Mouse (Mus musculus) T-helper 1 cell (primary cell): ENCODE results near the gene Tnni2.

Experiments
- in situ Hi-C: fragments of 300-600 bp; cut with MboI, MseI; formaldehyde crosslinking; loops from one replicate; pipeline ENCODE4 v1.15.1; 2025; ENCODE audit warnings: high pct_unique_total_duplicates

Gene Tnni2

DNA sequence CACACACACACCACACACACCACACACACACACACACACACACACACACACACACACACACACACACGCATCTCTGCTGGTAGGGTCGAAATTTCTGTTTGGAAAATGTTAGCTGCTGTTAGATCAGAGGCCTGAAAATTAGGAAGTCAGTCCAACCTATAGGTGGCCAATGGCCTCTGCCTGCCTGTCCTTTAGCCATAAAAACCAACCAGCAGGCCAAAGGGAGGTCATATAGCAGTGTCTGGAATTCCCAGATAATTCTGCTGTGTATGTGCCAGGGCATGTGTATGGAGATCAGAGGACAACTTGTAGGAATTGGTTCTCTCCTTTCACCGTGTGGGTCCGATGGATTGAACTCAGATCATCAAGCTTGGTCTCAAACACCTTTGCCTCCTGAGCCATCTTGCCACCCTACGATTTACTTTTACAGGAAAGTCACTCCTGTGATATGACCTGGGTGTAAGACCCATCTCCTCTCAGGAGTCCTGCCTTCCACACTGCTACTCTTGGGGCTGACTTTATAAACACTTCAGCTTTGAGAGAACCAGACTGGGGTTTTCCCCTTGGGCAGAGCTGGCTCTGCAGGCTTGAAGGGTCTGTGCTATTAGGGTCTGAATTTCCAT, 17.2 kb downstream of the Tnni2 start:
- in situ Hi-C loops: no loop called here

DNA sequence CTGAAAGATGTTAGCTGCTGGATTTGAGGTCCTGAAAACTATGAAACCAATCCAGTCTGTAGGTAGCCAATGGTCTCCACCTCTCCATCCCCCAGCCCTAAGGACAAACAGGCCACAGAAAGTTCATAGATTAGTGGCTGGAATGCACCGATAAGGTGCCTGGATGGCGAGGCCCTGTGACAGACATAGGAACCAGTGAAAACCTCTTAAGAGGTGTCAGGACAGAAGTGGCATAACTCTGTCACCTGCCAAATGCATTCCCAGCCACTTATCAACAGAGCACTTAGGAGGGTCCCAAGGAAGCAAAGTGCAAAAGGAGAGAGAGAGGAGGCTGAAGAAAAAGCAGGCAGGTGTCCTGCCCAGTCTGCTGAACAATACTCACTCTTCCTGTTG, 17.7 kb downstream of the Tnni2 start:
- in situ Hi-C loops: no loop called here

DNA sequence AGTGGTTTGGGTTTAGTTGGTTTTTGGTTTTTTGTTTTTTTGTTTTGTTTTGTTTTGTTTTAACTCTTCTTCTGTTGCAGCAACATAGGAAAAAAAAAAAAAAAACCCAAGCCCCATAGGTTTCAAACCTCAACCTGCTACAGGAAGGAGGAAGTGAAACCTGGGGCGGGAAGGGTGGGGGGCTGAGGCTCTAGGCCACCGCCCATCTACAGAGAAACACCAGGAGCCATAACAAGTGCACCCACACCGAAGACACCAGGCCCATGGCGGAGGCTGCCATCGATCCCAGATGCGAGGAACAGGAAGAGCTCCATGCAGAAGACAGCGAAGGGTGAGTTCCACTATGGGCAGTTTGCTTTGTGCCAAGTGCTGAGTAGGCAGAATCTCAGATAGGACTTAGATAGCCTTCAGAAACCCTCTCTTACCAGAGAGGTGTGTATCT, 19.0 kb downstream of the Tnni2 start, which contains the start of gene Lsp1:
Lsp1 (plus strand) TSS at position 174 of the 442 bp plus-strand sequence.
- in situ Hi-C loops: no loop called here

DNA sequence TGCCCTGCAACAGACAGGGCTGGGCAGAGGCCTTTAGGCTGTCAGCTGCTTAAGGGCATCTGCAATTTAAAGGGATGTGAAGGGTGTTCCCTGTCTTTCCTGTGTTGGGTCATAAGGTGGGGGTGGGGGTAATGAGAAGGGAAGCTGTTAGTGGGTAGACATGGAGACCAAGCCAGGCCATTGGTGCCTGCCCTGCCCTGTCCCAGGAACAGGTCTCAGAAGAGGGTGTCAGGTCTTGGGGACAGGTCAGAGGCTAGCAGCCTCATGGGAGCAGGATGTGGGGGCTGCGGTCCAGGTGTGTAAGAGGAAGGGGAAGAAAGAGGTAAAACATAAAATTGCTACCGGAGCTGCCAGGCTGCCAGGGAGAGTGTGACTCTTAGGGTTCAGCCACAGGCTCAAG, 19.8 kb downstream of the Tnni2 start:
- in situ Hi-C loops: no loop called here

DNA sequence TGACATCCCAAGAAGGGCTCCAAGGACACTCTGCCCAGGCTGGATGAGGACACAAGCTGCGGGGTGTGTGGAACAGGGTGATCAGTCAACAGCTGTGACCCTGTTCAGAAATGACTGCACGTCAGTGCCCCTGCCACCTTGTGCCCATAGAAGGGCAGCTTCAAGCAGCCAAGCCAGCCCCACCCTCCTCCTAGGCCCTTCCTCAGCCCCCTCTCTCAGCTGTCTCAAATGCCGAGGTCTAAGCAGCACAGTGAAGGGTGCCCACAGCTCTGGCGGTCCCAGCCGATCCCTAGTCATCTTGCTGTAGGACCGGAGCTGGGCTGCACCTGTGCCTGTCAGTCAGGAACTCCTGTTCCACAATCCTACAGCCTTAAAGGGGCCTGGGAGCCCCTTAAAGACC, 20.6 kb downstream of the Tnni2 start:
- in situ Hi-C loops: no loop called here

DNA sequence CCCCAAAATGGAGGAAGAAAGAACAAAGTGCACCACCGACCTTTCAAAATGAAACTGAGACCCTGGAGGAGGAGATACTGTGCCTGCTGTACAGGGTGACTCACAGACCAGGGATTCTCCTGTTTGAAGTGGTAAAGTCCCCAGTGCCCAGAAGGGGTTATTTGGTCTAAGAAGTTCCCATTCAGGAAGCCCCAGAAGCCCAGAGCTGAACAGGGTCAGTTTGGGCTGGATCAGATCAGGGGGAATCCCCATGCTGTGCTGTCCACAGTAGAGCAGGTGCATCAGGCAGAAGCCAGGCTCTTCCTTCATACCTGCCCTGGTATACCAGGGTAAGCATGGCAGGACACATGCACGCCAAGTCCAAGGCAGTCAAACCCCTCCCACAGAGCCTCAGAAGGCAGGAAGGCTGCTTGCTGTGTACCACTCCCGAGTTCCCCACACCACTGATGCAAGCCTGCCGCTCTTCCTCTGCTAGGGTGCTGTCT, 21.0 kb downstream of the Tnni2 start:
- in situ Hi-C loops: no loop called here

DNA sequence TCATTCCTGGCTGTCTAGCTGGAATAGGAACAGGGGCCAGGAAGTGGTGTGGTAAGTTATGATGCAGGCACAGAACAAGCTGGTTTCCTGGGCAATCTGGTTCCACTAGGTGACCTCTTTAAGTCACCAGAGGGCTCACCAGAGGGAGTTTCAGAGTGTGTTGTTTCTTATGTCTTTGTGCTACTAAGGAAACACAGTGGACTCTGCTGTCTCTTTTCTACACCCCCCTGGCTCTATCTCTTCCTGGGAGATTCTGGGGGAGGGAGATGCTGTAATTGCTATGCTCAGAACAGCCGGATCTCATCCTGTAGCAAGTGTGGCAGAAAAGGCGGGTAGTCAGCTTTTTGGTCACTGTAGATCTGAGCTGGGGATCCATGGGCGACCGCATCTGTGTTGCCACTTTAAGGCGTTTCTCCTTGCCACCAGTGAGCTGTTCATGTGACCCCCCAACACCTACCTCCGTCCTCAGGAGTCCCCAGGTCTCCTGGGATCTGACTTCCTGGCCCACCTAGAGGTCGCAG, 28.6 kb downstream of the Tnni2 start:
- in situ Hi-C loops: no loop called here

DNA sequence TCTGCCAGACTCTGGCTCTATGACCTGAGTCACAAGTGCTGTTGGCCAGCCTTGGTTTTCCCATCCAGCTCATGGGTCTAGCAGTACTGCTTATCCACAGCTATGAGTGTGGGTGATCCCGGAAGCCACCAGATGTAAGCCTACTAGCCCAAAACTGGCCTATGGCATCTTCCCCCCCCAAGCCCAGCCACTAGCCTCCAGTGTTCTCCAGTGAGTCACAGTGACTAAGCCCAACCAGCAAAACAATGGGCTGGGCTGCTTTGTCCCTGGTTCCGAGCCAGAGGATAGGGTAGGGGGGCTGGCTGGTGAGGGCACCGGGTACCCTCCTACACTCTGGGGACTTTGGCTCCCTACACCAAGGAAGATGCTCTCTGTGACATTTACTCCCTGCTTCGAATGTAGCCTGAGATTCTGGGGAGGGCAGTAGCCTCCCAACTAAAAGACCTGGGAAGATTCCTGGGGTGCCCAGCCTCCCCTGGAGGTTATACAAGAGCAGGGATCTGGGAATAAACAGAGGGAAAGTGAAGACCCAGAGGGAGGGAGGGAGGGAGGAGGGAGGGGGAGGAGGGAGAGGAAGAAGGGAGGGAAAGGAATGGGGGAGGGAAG, 29.3 kb downstream of the Tnni2 start:
- in situ Hi-C loops: no loop called here

DNA sequence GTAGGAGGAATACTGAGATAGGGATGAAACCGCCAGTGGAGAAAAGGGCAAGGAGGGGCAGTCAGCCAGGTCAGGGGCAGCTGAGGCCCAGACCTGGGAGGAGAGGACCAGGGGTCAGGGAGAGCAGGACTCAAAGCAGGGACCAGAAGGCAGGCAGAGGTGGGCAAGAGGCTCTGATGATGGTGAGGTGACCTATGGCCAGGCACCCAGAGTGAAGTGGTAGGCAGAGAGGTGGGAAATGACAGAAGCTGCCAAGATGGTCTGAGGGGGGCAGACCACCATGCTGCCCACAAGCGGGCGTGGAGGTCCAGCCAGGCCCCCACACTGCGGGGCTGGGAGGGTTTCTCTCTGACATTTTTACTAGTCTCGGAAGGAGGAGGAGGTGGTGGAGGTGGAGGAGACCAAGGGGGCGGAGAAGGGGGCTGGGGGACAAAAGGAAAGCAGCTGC, 29.8 kb downstream of the Tnni2 start:
- in situ Hi-C loops: no loop called here

DNA sequence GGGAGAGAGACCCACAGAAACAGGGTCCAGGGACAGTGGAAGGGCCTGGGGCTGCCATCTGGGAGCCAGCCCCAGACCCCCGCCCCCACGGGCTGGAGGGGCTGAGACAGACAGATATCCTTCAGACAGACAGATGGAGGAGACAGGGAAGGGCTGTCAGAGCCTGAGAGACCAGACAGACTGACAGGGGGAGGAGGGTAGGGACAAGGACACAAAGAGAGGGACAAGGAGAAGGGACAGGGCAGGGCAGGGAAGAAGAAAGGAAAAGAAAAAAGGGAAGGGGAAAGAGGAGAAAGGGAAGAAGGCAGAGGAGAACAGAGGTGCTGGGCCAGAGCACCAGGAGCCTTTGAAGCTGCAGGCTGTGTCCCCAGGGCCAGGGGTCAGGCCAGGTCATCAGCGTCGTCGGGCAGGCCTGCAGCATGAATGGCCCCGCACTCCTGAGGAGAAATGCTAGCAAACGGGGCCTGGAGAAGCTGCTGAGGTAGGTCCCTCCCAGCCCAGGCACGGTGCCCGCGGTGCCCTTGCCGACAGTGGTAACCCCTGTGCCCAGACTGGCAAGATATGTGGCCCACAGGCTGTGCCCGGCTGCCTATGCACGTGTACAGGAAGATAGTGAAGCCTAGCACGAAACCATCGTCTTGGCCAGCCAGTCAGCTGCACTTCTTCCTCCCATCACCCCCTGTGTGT, 30.4 kb downstream of the Tnni2 start:
- in situ Hi-C loops: no loop called here

DNA sequence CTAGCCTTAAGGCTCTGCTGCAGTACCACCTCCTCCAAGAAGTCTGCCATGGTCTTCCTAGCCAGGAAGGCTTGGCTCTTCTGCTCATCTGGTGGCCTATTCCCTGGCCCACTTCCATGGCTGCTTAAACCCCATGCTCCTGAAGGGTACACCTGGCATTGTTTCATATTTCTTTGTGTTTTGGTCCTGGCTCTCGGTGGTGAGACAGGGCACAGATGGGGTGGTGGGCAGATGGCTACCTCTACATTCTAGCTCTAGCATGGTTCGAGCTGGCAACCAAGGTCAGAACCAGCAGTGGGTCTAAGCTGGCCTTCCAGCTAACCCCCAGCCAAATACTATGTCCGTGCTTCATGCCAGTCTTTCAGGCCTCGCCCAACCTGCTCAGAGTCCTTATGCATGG, 31.3 kb downstream of the Tnni2 start:
- in situ Hi-C loops: no loop called here

DNA sequence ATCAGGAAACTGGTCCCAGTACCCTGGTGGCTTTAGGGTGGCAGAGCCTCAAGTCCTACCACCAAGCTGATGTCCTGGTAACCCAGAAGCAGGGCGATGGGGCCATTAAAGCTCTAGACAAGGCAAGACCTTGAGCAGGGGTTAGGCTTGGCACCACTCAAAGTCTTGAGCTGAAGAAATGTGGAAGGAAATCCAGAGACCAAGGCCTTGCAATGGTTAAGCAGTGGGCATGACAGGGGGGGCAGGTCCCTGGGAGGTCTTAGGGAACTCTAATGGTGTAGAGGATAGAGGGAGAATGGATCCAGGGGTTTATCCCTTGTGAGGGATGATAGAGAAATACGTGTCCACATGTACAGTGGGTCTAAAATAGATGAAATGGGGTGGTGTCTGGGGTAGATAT, 31.9 kb downstream of the Tnni2 start:
- in situ Hi-C loops: no loop called here

DNA sequence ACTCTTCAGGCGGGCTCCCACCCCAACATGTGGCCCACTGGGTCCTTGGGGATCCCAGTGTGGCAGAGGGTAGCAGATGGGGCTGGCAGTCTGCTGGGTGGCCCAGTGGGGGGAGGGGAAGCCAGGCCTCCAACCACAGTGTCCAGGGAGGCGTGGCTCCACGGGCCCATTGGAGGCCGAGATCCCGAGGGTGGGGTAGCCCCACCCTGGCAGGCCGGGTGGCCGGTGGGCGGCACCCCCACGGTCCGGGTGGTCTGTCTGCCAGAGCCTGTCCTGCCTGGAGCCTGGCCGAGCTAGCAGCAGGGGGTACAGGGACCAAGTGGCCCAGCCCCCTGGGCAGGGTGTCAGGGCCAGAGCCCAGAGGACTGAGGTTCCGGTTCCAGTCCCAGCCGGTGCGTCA, 33.2 kb downstream of the Tnni2 start:
- in situ Hi-C loops: no loop called here

DNA sequence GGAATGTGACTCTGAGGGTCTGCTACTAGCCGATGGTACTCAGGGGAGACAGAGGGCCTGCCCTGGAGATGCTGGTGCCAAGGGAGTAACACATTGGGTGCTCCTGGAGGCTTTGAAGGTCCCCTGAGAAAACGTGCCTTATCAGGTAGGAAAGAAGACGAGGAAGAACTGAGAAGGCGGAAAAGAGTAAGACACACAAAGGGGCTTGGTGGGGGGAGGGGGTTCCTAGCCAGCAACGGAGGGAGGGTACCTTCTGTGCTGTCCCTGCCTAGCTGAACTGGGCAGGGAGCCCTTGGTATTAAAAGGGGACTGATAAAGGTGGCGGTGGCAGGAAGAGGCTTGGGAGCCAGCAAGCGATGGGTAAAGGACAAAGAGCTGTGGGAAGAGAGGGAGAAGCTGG, 34.0 kb downstream of the Tnni2 start:
- in situ Hi-C loops: no loop called here

DNA sequence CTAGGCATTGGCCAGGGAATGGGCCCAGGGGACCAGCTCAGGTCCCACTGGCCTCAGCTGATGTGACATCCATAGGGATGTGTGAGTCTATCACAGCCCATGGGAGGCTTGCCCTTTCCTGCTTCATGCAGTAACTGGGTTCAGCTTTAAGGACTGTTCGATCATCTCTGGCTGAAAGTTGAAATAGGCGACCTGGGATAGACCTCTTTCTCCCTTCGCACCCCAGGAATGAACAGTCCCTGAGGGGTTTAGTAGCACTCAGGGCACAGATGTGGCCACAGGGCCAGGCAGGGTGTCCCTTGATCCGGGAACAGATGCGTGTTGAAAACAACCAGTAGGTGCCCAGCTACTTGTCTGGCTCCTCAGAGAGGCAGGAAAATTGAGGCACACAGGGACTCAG, 34.7 kb downstream of the Tnni2 start:
- in situ Hi-C loops: no loop called here

DNA sequence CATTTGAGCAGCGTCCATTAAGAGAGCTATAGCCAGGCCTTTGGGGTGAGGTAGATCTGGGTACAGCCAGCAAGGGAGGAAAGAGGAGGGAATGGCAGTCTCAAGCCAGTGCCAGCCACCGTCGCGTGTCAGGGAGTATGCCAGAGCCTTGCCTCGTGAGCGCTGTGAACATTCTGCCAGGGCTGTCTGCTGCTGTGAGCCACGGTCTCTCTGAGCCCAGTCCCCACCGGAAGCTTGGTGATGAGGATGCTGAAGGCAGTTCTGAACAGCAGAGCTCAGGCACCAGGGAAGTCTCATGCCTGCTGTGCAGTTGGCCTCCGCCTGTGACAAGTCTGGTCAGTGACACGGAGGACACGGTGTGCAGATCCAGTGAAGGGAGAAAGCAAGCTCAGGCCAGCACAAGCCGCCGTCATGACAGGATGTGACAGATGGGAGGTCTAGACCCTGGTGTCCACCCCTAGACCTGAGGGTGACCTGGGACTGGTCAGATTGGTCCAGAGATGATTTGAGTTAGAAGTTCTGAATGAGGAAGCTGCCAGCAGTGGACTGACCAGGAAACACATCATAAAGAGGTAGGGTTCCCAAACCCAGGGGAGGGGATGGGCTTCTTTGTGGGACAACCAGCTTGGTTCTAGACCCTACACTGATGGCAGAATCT, 35.3 kb downstream of the Tnni2 start:
- in situ Hi-C loops: no loop called here

DNA sequence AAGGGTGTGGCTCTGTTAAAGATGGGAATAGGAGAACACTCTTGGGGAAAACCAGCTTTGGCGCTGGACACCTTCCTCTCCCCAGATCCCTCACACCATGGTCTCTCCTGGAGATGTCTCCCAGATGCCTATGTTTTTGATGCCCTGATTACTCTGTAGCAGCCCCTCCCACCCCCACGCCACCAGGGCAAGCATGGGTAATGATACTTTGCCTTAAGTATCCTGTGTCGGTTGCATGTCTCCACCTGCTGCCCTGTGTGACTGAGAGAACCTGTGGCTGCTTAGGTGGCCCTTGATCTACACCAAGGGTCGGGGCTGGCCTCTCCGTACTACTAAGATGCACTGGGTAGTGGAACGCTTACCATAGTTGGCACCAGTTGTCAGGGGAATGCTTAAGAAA, 36.4 kb downstream of the Tnni2 start:
- in situ Hi-C loops: no loop called here

DNA sequence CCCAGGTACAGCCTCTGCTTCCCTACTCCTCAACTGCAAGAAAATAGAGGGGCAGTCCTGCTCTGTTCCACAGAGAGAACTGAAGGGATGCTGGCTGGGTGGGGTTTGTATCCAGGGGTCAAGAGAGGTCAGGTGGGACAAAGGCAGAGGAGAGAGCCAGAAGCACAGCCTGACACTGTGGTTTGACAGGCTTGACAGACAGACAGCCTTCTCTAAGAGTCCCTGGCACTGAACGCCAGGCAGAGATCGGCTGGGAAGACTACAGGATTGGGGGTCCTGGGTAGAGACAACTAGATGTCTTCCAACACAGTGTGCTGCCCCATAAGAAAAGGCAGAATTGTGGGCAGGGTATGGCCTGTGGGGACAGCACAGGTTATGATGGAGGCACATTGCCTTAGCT, 37.0 kb downstream of the Tnni2 start:
- in situ Hi-C loops: no loop called here

DNA sequence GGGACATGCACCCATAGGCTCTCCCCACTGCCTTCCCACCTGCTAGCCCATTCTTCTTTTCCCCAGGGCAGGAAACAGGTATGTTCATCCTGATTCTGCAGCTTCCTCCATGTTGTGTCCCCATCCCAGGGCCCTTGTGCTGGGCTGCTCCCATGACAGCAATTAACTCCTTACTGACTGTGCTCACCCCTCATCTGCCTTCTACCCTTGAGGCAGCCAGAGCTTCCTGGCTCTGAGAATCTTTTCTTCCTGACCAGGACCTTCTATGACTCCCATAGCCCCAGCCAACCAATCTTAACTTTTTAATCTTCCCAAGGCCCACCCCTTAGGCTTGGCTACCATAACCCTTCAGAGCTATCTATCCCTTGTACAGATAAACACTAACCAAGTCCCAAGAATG, 37.7 kb downstream of the Tnni2 start:
- in situ Hi-C loops: no loop called here

DNA sequence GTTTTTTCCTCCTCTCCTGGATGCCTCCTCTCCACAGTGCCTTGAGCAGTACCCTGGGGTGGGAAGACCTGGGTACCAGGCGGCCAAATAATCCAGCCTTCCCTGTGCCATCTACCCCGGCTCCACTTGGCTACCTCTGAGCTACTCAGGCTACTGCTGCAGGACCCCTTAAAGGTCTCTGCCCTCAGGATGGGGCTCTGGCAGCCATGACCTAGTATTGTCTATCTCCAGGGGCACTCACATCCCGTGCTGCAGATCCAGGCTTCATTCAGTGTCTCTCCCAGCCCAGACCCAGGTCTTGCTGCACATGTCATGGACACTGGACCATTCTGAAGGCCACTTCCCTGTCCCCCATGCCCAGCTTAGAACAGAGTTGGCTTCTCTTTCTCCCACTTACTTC, 38.3 kb downstream of the Tnni2 start:
- in situ Hi-C loops: no loop called here

DNA sequence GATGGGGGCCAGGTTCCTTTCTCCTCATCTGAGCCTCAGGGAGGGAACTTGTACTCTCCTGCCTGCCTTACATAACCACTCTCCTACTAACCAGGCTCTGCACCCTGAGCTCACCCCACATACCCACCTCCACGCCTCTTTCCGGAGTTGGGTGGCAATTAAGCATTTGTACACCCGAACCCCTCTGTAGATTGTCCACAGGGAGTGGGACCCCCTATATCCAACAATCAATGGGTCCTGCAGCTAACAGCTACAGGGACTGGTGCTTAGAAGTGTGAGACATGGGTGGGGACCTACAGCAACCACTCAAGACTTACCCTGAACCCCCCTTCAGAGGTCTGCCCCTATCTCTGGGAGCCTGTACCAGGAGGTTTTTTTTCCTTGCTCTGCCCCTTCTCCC, 39.1 kb downstream of the Tnni2 start:
- in situ Hi-C loops: no loop called here

DNA sequence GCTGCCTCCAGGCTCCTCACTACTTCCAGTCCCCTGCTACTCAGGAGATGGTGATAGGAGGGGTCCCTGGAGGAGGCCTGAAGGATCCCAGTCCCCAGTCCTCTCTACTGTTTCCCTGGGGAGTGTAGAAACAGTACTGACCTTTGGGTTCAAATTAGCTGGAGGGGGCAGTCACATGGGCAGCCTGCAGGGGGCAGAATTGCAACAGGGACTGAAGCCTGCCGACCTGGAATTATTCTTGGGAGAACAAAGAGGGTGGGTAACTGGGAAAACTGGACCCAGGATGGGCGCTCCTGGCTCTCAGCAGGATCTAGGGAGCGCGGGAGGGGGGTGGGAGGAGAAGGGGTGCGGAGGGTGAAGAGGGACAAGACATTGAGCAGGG, 39.6 kb downstream of the Tnni2 start:
- in situ Hi-C loops: no loop called here
